Mouse (Mus musculus) kidney, postnatal 4 days (tissue): ENCODE measurements around the gene Dazap2.
A peak's percentile ranks its signal among the peaks of the same experiment; 100 is the strongest.

Source experiments
- DNase-seq, 2 experiments: peaks; one replicate each; pipeline ENCODE4 v3.0.0; 2021; ENCODE audit warnings: mixed read lengths in 2 of 2

Gene Dazap2

GRCm38 (mm10) chr15:100639972-100640750, 25.0 kb downstream of the Dazap2 start:
- no peak for DNase-seq

- no peak for DNase-seq
Observed at GRCm38 (mm10) chr15:100641226-100641810, 26.2 kb downstream of the Dazap2 start.

GRCm38 (mm10) chr15:100642451-100642850, 27.3 kb downstream of the Dazap2 start:
- DNase-seq, result no peak

GRCm38 (mm10) chr15:100646161-100646560, 31.0 kb downstream of the Dazap2 start:
- DNase-seq, result no peak

DNA sequence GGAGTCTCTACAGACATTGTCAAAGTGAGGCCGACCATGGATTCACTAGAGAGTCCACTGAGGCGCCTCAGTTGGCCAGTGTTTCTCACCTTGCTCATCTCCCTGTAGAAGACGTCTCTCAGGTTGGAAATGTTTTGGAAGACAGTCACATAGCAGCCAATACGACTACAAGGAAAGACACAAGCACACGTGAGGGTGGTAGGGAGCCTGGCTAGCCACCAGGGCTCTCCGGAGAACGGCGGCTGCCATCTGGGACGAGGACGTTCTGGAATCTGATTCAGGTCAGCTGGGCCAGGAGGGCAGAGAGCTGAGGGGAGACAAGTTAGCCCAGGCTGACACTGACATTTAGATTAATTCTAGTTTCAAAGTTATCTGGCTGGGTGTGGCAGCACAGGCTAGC, 35.0 kb downstream of the Dazap2 start:
- DNase-seq, result no peak

GRCm38 (mm10) chr15:100651610-100652009, 36.5 kb downstream of the Dazap2 start:
- no peak for DNase-seq

- DNase-seq, result no peak
Observed at GRCm38 (mm10) chr15:100654271-100654670, 39.1 kb downstream of the Dazap2 start.

DNA sequence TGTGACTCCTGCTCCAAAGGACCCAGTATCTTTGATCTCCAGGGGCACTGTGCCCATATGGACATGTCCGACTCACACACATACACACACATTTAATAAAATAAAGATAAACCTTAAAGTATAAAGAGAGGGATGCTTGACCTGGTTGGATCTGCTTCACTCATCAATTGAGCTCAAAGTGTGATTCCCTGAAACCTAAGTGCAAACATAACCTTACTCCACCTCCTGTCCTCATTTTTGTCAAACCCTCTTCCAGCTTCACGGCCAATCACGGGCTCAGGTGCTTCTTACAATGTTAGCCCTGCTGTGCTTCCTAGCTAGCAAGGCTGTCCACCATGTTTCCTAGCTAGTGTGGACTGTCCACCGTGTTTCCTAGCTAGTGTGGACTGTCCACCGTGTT, 40.1 kb downstream of the Dazap2 start:
- no peak for DNase-seq

GRCm38 (mm10) chr15:100660306-100660705, 45.2 kb downstream of the Dazap2 start:
- DNase-seq, result no peak

DNA sequence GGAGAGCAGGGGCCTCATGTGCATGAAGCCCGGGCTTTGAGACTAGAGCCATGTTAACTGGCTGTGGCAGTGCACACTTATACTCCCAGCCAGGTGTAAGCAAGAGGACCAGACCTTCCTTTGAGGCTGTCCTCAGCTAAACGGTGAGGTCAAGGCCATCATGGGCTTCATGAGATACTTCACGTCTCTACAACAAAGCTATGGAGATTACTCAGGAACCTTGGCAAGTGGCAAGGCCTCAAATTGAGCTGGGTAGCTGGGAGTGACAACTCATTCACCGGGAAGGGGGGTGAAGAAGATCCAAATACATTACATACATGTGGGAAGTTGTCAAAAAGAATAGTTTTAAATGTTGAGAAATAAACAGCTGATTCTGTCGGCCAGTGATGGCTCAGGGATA, 45.7 kb downstream of the Dazap2 start:
- no peak for DNase-seq

GRCm38 (mm10) chr15:100664813-100665274, 49.7 kb downstream of the Dazap2 start:
- no peak for DNase-seq

DNA sequence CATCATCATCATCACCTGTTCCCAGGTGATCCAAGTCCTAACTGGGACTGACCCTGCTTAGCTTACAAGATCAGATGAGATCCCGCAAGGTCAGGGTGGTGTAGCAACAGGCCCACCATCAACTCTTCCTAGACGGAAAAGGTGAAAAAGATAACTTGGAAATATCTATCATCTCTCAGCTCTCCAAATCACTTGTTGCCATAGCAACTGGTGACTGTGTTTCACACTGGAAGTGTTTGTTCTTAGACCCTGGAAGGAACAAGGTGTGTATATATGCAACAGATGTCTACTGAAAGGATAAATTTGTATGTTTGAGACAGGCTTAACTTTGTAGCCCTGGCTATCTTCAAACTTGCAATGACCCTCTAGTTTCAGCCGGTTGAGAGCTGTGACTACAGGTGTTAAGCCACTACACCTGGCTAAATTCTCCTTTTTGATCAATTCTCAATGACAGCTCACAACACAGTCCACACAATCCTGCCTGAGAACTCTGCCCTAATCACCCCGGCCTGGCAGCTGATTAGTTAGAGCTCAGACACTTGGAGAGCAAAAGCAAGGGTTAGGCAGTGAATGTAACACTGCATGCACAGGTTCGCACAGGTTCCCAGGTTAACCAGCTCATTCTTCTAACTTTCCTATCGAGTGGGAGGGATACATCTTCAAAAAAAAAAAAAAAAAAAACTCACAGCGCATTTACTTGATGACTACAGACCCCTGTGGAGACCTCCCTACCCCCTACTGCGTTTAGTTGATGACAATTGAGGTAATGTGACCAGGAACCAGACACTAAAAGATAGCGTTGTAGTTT, 50.5 kb downstream of the Dazap2 start:
- DNase-seq, result no peak

GRCm38 (mm10) chr15:100666219-100666696, 51.1 kb downstream of the Dazap2 start:
- peak; percentile 40 to 54 for DNase-seq

GRCm38 (mm10) chr15:100666851-100667250, 51.7 kb downstream of the Dazap2 start:
- DNase-seq, result no peak

- no peak for DNase-seq
Observed at GRCm38 (mm10) chr15:100667420-100667819, 52.3 kb downstream of the Dazap2 start.

- DNase-seq, result no peak
Observed at GRCm38 (mm10) chr15:100667871-100668545, 52.9 kb downstream of the Dazap2 start.

GRCm38 (mm10) chr15:100669337-100669736, 54.2 kb downstream of the Dazap2 start, which contains the start of gene Bin2:
Bin2 (minus strand) TSS chr15:100669553.
- no peak for DNase-seq

DNA sequence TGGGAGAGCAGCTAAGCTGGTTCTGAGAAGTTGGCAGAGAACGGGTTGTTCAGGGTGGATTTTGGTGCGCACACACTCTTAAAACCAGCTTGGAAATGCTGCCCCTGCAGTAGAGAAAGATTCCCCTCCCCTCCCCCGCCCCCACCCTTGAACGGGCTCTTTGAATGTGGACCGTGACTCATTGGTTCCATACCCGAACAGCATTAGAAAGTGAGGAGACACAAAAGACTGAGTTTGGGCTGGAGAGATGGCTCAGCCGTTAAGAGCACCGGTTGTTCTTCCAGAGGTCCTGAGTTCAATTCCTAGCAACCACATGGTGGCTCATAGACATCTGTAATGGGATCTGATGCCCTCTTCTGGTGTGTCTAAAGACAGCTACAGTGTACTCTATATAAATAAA, 54.9 kb downstream of the Dazap2 start:
- no peak for DNase-seq
